Mouse (Mus musculus) lung, postnatal 0 days (tissue): ENCODE measurements around the gene Lgals12.

Experiments used
- CTCF ChIP-seq: IDR thresholded peaks from 2 replicates; pipeline ENCODE4 v1.5.1; 2016; ENCODE audit warnings: antibody characterized with exemption, mild to moderate bottlenecking
- EP300 ChIP-seq: IDR thresholded peaks from 2 replicates; pipeline ENCODE4 v1.6.1; 2016; ENCODE audit warnings: antibody characterized with exemption, mild to moderate bottlenecking, control low read depth

DNA sequence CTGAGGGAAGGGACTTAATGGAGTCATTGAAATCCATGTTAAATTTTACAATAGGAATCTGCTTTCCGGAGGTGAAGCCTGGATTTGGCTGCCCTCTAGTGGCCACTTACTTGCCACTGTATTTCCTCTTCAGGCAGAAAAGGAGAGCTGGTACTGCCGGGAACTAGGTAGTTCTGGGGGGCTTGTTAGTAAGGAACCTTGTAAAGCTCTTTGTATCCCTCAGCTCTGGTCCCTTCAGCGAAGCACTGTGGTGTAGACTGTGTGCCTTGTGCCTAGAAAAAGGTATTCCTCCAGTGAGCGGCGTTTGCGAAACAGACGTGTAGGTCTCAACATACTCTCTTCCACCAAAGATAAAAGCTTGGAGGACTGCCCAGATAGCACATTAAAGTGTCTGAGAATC lies 10.7 kb upstream of the Lgals12 start:
- TF ChIP-seq CTCF (peak; percentile 86), EP300 (no peak)
